Mouse (Mus musculus) bone marrow macrophage, adult 2 months (primary cell): ENCODE data around the gene Tnfsf4.

ENCODE experiments used
- CTCF ChIP-seq: IDR thresholded peaks from 2 replicates; pipeline ENCODE4 v1.5.1; 2012; ENCODE audit warnings: low read depth, mild to moderate bottlenecking, low read length, moderate library complexity
- POLR2A ChIP-seq: IDR thresholded peaks from 2 replicates; pipeline ENCODE4 v1.6.1; 2012; ENCODE audit warnings: mild to moderate bottlenecking, low read depth, low read length, borderline replicate concordance

DNA sequence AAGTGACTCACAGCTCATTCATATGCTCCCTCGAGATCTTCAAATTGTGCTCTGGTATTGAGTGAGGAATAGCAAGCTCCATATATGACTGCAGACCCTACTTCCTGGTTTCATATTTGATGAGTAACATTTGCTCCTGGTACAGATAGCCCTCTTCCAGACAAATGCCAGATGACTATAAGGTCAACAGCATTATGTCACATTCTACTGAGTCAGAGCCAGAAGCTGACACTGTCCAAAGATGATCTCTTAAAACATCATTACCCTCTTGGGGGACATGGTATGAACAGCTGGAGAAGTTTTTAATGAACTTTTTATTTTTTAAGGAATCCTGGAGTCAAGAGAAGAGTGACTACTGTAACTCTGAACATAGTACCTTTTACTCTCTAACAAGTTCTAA, 11.3 kb downstream of the Tnfsf4 start:
- no peak for TF ChIP-seq CTCF
- no peak for TF ChIP-seq POLR2A
